Mouse (Mus musculus): ENCODE data around the gene Olfr710. TPM values are rescaled to one million over a fixed set of nuclear protein-coding genes. Genes with fewer than 3 reads are reported as not detected.
"Not testable (repeated sequence)": the region's sequence is repeated elsewhere in the genome, so short reads cannot be mapped to it uniquely, and the experiment has no call there.

Gene Olfr710
- total RNA-seq (2018; cell fraction: chromatin; rRNA removed), result not detected
- total RNA-seq (2018; cell fraction: cytosol; rRNA removed), result not detected
- total RNA-seq (2018; cell fraction: nucleus; rRNA removed), result not detected
- not detected in 3 replicates for polyA plus RNA-seq (2018)

DNA sequence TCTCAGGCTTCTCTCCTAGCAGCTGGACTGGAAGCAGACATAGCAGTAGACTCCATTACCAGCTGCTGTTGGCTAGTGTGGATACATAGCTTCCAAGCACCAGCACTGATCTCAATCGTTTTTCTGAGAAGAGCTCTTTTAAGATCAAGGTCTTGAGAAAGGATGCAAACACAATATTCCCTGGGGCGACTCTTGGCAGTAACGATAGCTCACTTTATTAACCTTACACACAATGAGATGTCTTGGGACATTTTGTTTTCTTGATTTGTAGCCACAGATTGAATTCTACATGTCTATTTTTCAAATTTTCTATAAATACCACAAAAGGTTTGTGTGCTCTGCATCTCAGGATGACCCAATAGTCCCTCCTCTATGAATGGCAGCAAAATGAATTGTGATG, at the start of gene Olfr710:
Olfr710 (minus strand) TSS at position 101 of the 400 bp plus-strand sequence.
- Histone ChIP-seq H3K79me2 (ENCODE audit: inconsistent target) (no peaks in the 10 kb centered on the region), H3K4me3 (ENCODE audit: inconsistent target) (no peak within 1 kb of the TSS), H3K27ac (no peak within 1 kb of the TSS), H3K36me3 (ENCODE audit: inconsistent target) (no peaks in the 10 kb centered on the region)
- 86% methylated on average over 3 of the region's 3 CpGs for WGBS (ENCODE audit: missing documents)

- Histone ChIP-seq H3K79me2 (ENCODE audit: inconsistent target) (no peaks in the 10 kb centered on the region), H3K36me3 (ENCODE audit: inconsistent target) (no peaks in the 10 kb centered on the region), H3K27ac (no peak overlapping the region), H3K4me3 (ENCODE audit: inconsistent target) (no peak overlapping the region)
- 87% methylated on average over 3 of the region's 3 CpGs for WGBS (ENCODE audit: missing documents)
These were observed 37.1 kb upstream of the Olfr710 start for GRCm38 (mm10) chr7:106985236-106985635.

DNA sequence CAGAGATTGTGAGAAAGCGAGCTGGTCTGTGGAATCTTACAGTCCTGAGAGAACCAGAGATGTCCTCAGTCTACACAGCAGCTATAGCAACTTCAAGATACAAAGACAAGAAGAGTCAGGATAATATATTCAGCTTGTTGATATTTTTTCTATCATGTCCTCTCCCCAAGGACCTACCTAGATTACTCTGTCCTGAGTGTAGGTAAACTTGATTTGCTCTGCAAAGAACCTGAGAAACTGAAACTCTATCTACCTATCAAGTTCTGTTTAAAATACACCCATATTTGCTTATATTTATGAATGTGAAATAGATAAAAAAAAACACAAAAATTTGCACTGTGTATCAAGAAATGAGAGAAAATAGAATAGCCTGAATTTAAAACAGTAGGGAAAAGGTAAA, 27.2 kb upstream of the Olfr710 start, which contains the start of gene Olfr711:
Olfr711 (minus strand) TSS at position 101 of the 400 bp plus-strand sequence.
- 92% methylated on average over 1 of the region's 1 CpGs for WGBS (ENCODE audit: missing documents)
- H3K4me3 ChIP-seq (ENCODE audit: inconsistent target), result no peak within 1 kb of the TSS
- no peaks in the 10 kb centered on the region for H3K79me2 ChIP-seq (ENCODE audit: inconsistent target)
- no peaks in the 10 kb centered on the region for H3K36me3 ChIP-seq (ENCODE audit: inconsistent target)
- H3K27ac ChIP-seq, result no peak within 1 kb of the TSS

GRCm38 (mm10) chr7:106967503-106967902, 19.4 kb upstream of the Olfr710 start:
- H3K79me2 ChIP-seq (ENCODE audit: inconsistent target); H3K36me3 ChIP-seq (ENCODE audit: inconsistent target); H3K4me3 ChIP-seq (ENCODE audit: inconsistent target); H3K27ac ChIP-seq: not testable (repeated sequence)

GRCm38 (mm10) chr7:106963837-106964236, 15.7 kb upstream of the Olfr710 start, which contains the start of gene Olfr6:
TSS of gene Olfr6 (minus strand) at chr7:106963937.
- H3K27ac ChIP-seq, result no peak within 1 kb of the TSS
- no peak within 1 kb of the TSS for H3K4me3 ChIP-seq (ENCODE audit: inconsistent target)
- 92% methylated on average over 1 of the region's 1 CpGs for WGBS (ENCODE audit: missing documents)
- H3K36me3 ChIP-seq (ENCODE audit: inconsistent target), result no peaks in the 10 kb centered on the region
- H3K79me2 ChIP-seq (ENCODE audit: inconsistent target), result no peaks in the 10 kb centered on the region

GRCm38 (mm10) chr7:106932119-106932518, 16.0 kb downstream of the Olfr710 start, which contains the start of gene Olfr709-ps1:
TSS of gene Olfr709-ps1 (minus strand) at chr7:106932219.
- Histone ChIP-seq H3K27ac (no peak within 1 kb of the TSS), H3K36me3 (ENCODE audit: inconsistent target) (no peaks in the 10 kb centered on the region), H3K4me3 (ENCODE audit: inconsistent target) (no peak within 1 kb of the TSS), H3K79me2 (ENCODE audit: inconsistent target) (no peaks in the 10 kb centered on the region)

GRCm38 (mm10) chr7:106920961-106921360, 27.2 kb downstream of the Olfr710 start:
- H3K27ac ChIP-seq; H3K4me3 ChIP-seq (ENCODE audit: inconsistent target); H3K36me3 ChIP-seq (ENCODE audit: inconsistent target); H3K79me2 ChIP-seq (ENCODE audit: inconsistent target): not testable (repeated sequence)
- 83% methylated on average over 2 of the region's 7 CpGs for WGBS (ENCODE audit: missing documents)

DNA sequence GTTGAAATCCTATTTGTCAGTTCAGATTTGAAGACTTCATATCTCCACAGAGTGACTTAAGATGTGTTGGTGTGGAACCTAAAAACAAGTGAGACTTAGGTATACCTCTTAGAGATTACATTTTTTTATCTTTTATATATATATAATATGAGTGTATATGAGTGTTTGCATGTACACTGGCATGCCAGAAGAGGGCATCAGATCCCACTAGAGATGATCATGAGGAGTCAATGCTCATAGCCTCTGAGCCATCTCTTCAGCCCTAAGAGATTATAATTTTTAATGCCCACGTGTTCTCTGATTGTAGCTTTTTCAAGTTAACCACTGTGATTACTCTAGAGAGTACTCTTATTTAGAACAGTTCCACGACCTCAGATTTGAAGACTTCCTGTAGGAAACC, 40.4 kb downstream of the Olfr710 start, which contains the start of gene Olfr1532-ps1:
Olfr1532-ps1 (plus strand) TSS at position 326 of the 400 bp plus-strand sequence.
- 60% methylated on average over 2 of the region's 2 CpGs for WGBS (ENCODE audit: missing documents)
- Histone ChIP-seq H3K27ac (no peak within 1 kb of the TSS), H3K36me3 (ENCODE audit: inconsistent target) (no peaks in the 10 kb centered on the region), H3K79me2 (ENCODE audit: inconsistent target) (no peaks in the 10 kb centered on the region), H3K4me3 (ENCODE audit: inconsistent target) (no peak within 1 kb of the TSS)

DNA sequence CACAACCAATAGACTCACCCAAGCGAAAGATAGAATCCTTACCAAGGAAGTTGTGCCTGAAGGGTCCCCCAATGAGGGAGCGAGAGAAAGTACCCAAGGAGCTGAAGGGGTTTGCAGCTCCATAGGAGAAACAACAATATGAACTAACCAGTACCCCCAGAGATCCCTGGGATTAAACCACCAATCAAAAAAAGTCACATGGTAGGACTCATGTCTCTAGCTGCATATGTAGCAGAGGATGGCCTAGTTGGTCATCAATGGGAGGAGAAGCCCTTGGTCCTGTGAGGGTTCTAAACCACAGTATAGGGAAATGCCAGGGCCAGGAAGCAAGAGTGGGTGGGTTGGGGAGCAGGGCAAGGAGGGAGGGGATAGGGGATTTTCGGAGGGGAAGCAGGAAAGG, 47.0 kb downstream of the Olfr710 start, which contains the start of gene Olfr707:
Olfr707 (minus strand) TSS at position 101 of the 400 bp plus-strand sequence.
- H3K4me3 ChIP-seq (ENCODE audit: inconsistent target); H3K36me3 ChIP-seq (ENCODE audit: inconsistent target); H3K27ac ChIP-seq; H3K79me2 ChIP-seq (ENCODE audit: inconsistent target): not testable (repeated sequence)
- WGBS (ENCODE audit: missing documents), result 91% methylated on average over 3 of the region's 3 CpGs

Other genes starting within 250 kb of the Olfr710 start
- gene Olfr695, start 231.9 kb downstream of the Olfr710 start, polyA plus RNA-seq (2018), result not detected in 3 replicates
- not detected in 3 replicates for gene Olfr697, start 205.9 kb downstream of the Olfr710 start, polyA plus RNA-seq (2018)
- not detected in 3 replicates for gene Olfr698, start 192.9 kb downstream of the Olfr710 start, polyA plus RNA-seq (2018)
- gene Olfr699, start 155.1 kb downstream of the Olfr710 start, polyA plus RNA-seq (2018), result not detected in 3 replicates
- gene Olfr700, start 139.5 kb downstream of the Olfr710 start, polyA plus RNA-seq (2018), result not detected in 3 replicates
- gene Olfr701, start 134.2 kb downstream of the Olfr710 start, polyA plus RNA-seq (2018), result not detected in 3 replicates
- not detected in 3 replicates for gene Olfr702, start 114.4 kb downstream of the Olfr710 start, polyA plus RNA-seq (2018)
- gene Olfr703, start 105.0 kb downstream of the Olfr710 start, polyA plus RNA-seq (2018), result not detected in 3 replicates
- gene Olfr704, start 85.1 kb downstream of the Olfr710 start, polyA plus RNA-seq (2018), result not detected in 3 replicates
- gene Olfr705, start 71.4 kb downstream of the Olfr710 start, polyA plus RNA-seq (2018), result not detected in 3 replicates
- not detected in 3 replicates for gene Olfr706, start 60.1 kb downstream of the Olfr710 start, polyA plus RNA-seq (2018)
- not detected in 3 replicates for gene Olfr707, start 47.1 kb downstream of the Olfr710 start, polyA plus RNA-seq (2018)
- gene Olfr1532-ps1, start 40.3 kb downstream of the Olfr710 start, polyA plus RNA-seq (2018), result not detected in 3 replicates
- not detected in 3 replicates for gene Olfr709-ps1, start 16.1 kb downstream of the Olfr710 start, polyA plus RNA-seq (2018)
- not detected in 3 replicates for gene Olfr6, start 15.6 kb upstream of the Olfr710 start, polyA plus RNA-seq (2018)
- not detected in 3 replicates for gene Olfr711, start 27.1 kb upstream of the Olfr710 start, polyA plus RNA-seq (2018)
- not detected in 3 replicates for gene Olfr2, start 57.8 kb upstream of the Olfr710 start, polyA plus RNA-seq (2018)
- not detected in 3 replicates for gene Olfr713, start 82.9 kb upstream of the Olfr710 start, polyA plus RNA-seq (2018)
- gene Olfr714, start 122.7 kb upstream of the Olfr710 start, polyA plus RNA-seq (2018), result not detected in 3 replicates
- gene Olfr17, start 144.9 kb upstream of the Olfr710 start, polyA plus RNA-seq (2018), result not detected in 3 replicates
- not detected in 3 replicates for gene Olfr715b, start 162.1 kb upstream of the Olfr710 start, polyA plus RNA-seq (2018)
- not detected in 3 replicates for gene Olfr715, start 182.8 kb upstream of the Olfr710 start, polyA plus RNA-seq (2018)
- not detected in 3 replicates for gene Olfr716, start 190.0 kb upstream of the Olfr710 start, polyA plus RNA-seq (2018)
- gene Nlrp14, start 218.7 kb upstream of the Olfr710 start, polyA plus RNA-seq (2018), result not detected in 3 replicates

Data from macrophage (primary cell).